Mouse (Mus musculus) T-cell, adult 2 months (primary cell): ENCODE data around the gene Vmn2r28.
"Not testable (repeated sequence)": the region's sequence is repeated elsewhere in the genome, so short reads cannot be mapped to it uniquely, and the experiment has no call there.

ENCODE experiments used
- DNase-seq: peaks from one replicate; pipeline ENCODE4 v3.0.0; 2022; ENCODE audit warnings: low spot score

Vmn2r28 gene

GRCm38 (mm10) chr7:5493856-5494255 is at the start of gene Vmn2r28:
Gene Vmn2r28 (minus strand): TSS chr7:5493956.
- DNase-seq, result not testable (repeated sequence)

- DNase-seq, result not testable (repeated sequence)
Observed at GRCm38 (mm10) chr7:5540770-5541436, 47.1 kb upstream of the Vmn2r28 start.

GRCm38 (mm10) chr7:5456674-5457073 is 37.1 kb downstream of the Vmn2r28 start, which contains the start of gene Vmn1r59:
Gene Vmn1r59 (minus strand): TSS chr7:5456774.
- DNase-seq, result no peak

- not testable (repeated sequence) for DNase-seq
Observed at GRCm38 (mm10) chr7:5454011-5454410, 39.7 kb downstream of the Vmn2r28 start.

- DNase-seq, result no peak
Observed at GRCm38 (mm10) chr7:5448627-5449026, 45.1 kb downstream of the Vmn2r28 start.
